Mouse (Mus musculus) MEL (cell line): Measurements from ENCODE around the gene Wnt6. TPM values are rescaled to one million over a fixed set of nuclear protein-coding genes. Genes with fewer than 3 reads are reported as not detected.
A peak's percentile ranks its signal among the peaks of the same experiment; 100 is the strongest.

Source experiments
- DNase-seq: peaks from one replicate; pipeline ENCODE4 v3.0.0; 2011; ENCODE audit warnings: low read depth, low spot score
- H3K27ac ChIP-seq: 2 replicates; pipeline ENCODE4 v1.5.1; 2012; ENCODE audit warnings: low read depth, mild to moderate bottlenecking, control low read depth, low read length, moderate library complexity; ENCODE audit not compliant: control insufficient read depth
- H3K27me3 ChIP-seq, 2 experiments: fragments of 150-350 bp in 1 of 2; sonication (generic) in 1 of 2; 2 replicates each; pipeline ENCODE4 v1.6.1; 2012; ENCODE audit warnings: low read length in 2 of 2, mild to moderate bottlenecking in 2 of 2, improper control_type of control experiment in 1 of 2, moderate library complexity in 1 of 2; ENCODE audit not compliant: insufficient read depth in 2 of 2, control insufficient read depth in 1 of 2
- H3K36me3 ChIP-seq, 2 experiments: 2 replicates each; pipeline ENCODE4 v1.6.1; 2012 to 2014; ENCODE audit warnings: low read length in 2 of 2, improper control_type of control experiment in 1 of 2, inconsistent platforms in 1 of 2, mild to moderate bottlenecking in 1 of 2; ENCODE audit not compliant: insufficient read depth in 2 of 2, control insufficient read depth in 1 of 2
- H3K4me1 ChIP-seq, 2 experiments: fragments of 150-350 bp in 1 of 2; sonication (generic) in 1 of 2; 2 replicates each; pipeline ENCODE4 v1.6.1; 2012; ENCODE audit warnings: low read length in 2 of 2, improper control_type of control experiment in 1 of 2, mild to moderate bottlenecking in 1 of 2; ENCODE audit not compliant: insufficient read depth in 2 of 2, control insufficient read depth in 1 of 2
- H3K4me3 ChIP-seq, 2 experiments: fragments of 150-350 bp in 1 of 2; sonication (generic) in 1 of 2; 2 replicates each; pipeline ENCODE4 v1.5.1; 2012; ENCODE audit warnings: low read depth in 2 of 2, low read length in 2 of 2, mild to moderate bottlenecking in 2 of 2, moderate library complexity in 2 of 2, control low read depth in 1 of 2, improper control_type of control experiment in 1 of 2; ENCODE audit not compliant: control insufficient read depth in 1 of 2, insufficient read depth in 1 of 2
- H3K79me2 ChIP-seq: 2 replicates; pipeline ENCODE4 v1.6.1; 2012; ENCODE audit warnings: mild to moderate bottlenecking, low read length, moderate library complexity; ENCODE audit not compliant: control insufficient read depth, poor library complexity, insufficient read depth
- H3K9ac ChIP-seq: 2 replicates; pipeline ENCODE4 v1.6.1; 2012; ENCODE audit warnings: low read depth, mild to moderate bottlenecking, control low read depth, low read length, moderate library complexity; ENCODE audit not compliant: control insufficient read depth, poor library complexity, severe bottlenecking
- H3K9me3 ChIP-seq: fragments of 150-350 bp; sonication (generic); replicated peaks from 2 replicates; pipeline ENCODE4 v1.6.1; 2012; ENCODE audit warnings: mild to moderate bottlenecking, low read length, improper control_type of control experiment, moderate library complexity; ENCODE audit not compliant: insufficient read depth
- BHLHE40 ChIP-seq: IDR thresholded peaks from 2 replicates; pipeline ENCODE4 v1.6.1; 2012; ENCODE audit warnings: low read depth, mild to moderate bottlenecking, inconsistent platforms, low read length, improper control_type of control experiment, borderline replicate concordance
- CHD2 ChIP-seq: IDR thresholded peaks from 2 replicates; pipeline ENCODE4 v1.6.1; 2011; ENCODE audit warnings: low read length, improper control_type of control experiment
- E2F4 ChIP-seq: IDR thresholded peaks from 2 replicates; pipeline ENCODE4 v1.6.1; 2011; ENCODE audit warnings: low read depth, low read length, improper control_type of control experiment, borderline replicate concordance
- EP300 ChIP-seq, 2 experiments: IDR thresholded peaks; 2 replicates each; pipeline ENCODE4 v1.6.1; 2011; ENCODE audit warnings: improper control_type of control experiment in 2 of 2, low read length in 2 of 2, low read depth in 1 of 2, mild to moderate bottlenecking in 1 of 2
- ETS1 ChIP-seq: IDR thresholded peaks from 2 replicates; pipeline ENCODE4 v1.6.1; 2012; ENCODE audit warnings: low read depth, mild to moderate bottlenecking, inconsistent platforms, low read length, improper control_type of control experiment, moderate library complexity
- GABPA ChIP-seq: IDR thresholded peaks from 2 replicates; pipeline ENCODE4 v1.6.1; 2012; ENCODE audit warnings: low read depth, mild to moderate bottlenecking, inconsistent platforms, low read length, improper control_type of control experiment, moderate library complexity
- GATA1 ChIP-seq: IDR thresholded peaks from 2 replicates; pipeline ENCODE4 v1.6.1; 2011; ENCODE audit warnings: low read depth, low read length, improper control_type of control experiment
- HCFC1 ChIP-seq: IDR thresholded peaks from 2 replicates; pipeline ENCODE4 v1.6.1; 2012; ENCODE audit warnings: low read depth, mild to moderate bottlenecking, inconsistent platforms, low read length, improper control_type of control experiment, moderate library complexity
- JUND ChIP-seq: IDR thresholded peaks from 2 replicates; pipeline ENCODE4 v1.6.1; 2011; ENCODE audit warnings: low read depth, mild to moderate bottlenecking, improper control_type of control experiment, low read length
- MAX ChIP-seq: IDR thresholded peaks from 2 replicates; pipeline ENCODE4 v1.6.1; 2011; ENCODE audit warnings: low read length, improper control_type of control experiment
- MAZ ChIP-seq: IDR thresholded peaks from 2 replicates; pipeline ENCODE4 v1.6.1; 2012; ENCODE audit warnings: low read depth, mild to moderate bottlenecking, inconsistent platforms, low read length, improper control_type of control experiment
- MEF2A ChIP-seq: IDR thresholded peaks from 2 replicates; pipeline ENCODE4 v1.6.1; 2014; ENCODE audit warnings: low read depth, mild to moderate bottlenecking, inconsistent platforms, low read length, improper control_type of control experiment; ENCODE audit not compliant: poor library complexity, insufficient replicate concordance, severe bottlenecking; ENCODE audit errors: extremely low read depth
- MYB ChIP-seq: IDR thresholded peaks from 2 replicates; pipeline ENCODE4 v1.6.1; 2011; ENCODE audit warnings: mild to moderate bottlenecking, low read depth, low read length, improper control_type of control experiment
- NELFE ChIP-seq: IDR thresholded peaks from 2 replicates; pipeline ENCODE4 v1.6.1; 2011; ENCODE audit warnings: low read depth, low read length, improper control_type of control experiment
- NRF1 ChIP-seq: IDR thresholded peaks from 2 replicates; pipeline ENCODE4 v1.6.1; 2014; ENCODE audit warnings: low read depth, mild to moderate bottlenecking, inconsistent platforms, low read length, improper control_type of control experiment, moderate library complexity; ENCODE audit not compliant: poor library complexity, insufficient read depth, severe bottlenecking
- POLR2A ChIP-seq, 2 experiments: IDR thresholded peaks; 2 replicates each; pipeline ENCODE4 v1.6.1; 2011 to 2012; ENCODE audit warnings: low read length in 2 of 2, mild to moderate bottlenecking in 2 of 2, control low read depth in 1 of 2, improper control_type of control experiment in 1 of 2, low read depth in 1 of 2, moderate library complexity in 1 of 2; ENCODE audit not compliant: control insufficient read depth in 1 of 2, insufficient read depth in 1 of 2, poor library complexity in 1 of 2
- POLR2AphosphoS2 ChIP-seq: IDR thresholded peaks from 2 replicates; pipeline ENCODE4 v1.6.1; 2011; ENCODE audit warnings: low read length, improper control_type of control experiment
- POLR2AphosphoS5 ChIP-seq: IDR thresholded peaks from 2 replicates; pipeline ENCODE4 v1.6.1; 2012; ENCODE audit warnings: low read depth, borderline replicate concordance, mild to moderate bottlenecking, inconsistent platforms, low read length, moderate library complexity, mixed read lengths
- RAD21 ChIP-seq: IDR thresholded peaks from 2 replicates; pipeline ENCODE4 v1.6.1; 2011; ENCODE audit warnings: mild to moderate bottlenecking, low read depth, low read length, improper control_type of control experiment
- RCOR1 ChIP-seq: IDR thresholded peaks from 2 replicates; pipeline ENCODE4 v1.6.1; 2012; ENCODE audit warnings: low read depth, mild to moderate bottlenecking, inconsistent platforms, low read length, improper control_type of control experiment
- SIN3A ChIP-seq: IDR thresholded peaks from 2 replicates; pipeline ENCODE4 v1.6.1; 2012; ENCODE audit warnings: low read length, improper control_type of control experiment, inconsistent platforms
- SMC3 ChIP-seq: IDR thresholded peaks from 2 replicates; pipeline ENCODE4 v1.6.1; 2011; ENCODE audit warnings: low read depth, low read length, improper control_type of control experiment
- TCF12 ChIP-seq: IDR thresholded peaks from 2 replicates; pipeline ENCODE4 v1.6.1; 2014; ENCODE audit warnings: low read depth, mild to moderate bottlenecking, inconsistent platforms, low read length, improper control_type of control experiment, moderate library complexity
- USF1 ChIP-seq: IDR thresholded peaks from 2 replicates; pipeline ENCODE4 v1.6.1; 2014; ENCODE audit warnings: low read depth, mild to moderate bottlenecking, inconsistent platforms, low read length, improper control_type of control experiment, moderate library complexity
- USF2 ChIP-seq, 2 experiments: IDR thresholded peaks; 2 replicates each; pipeline ENCODE4 v1.6.1; 2011 to 2012; ENCODE audit warnings: improper control_type of control experiment in 2 of 2, low read length in 2 of 2, borderline replicate concordance in 1 of 2, inconsistent platforms in 1 of 2, low read depth in 1 of 2, mild to moderate bottlenecking in 1 of 2; ENCODE audit not compliant: insufficient read depth in 1 of 2
- ZC3H11A ChIP-seq: IDR thresholded peaks from 2 replicates; pipeline ENCODE4 v1.6.1; 2012; ENCODE audit warnings: low read depth, mild to moderate bottlenecking, inconsistent platforms, low read length, improper control_type of control experiment
- ZKSCAN1 ChIP-seq: IDR thresholded peaks from 2 replicates; pipeline ENCODE4 v1.6.1; 2012; ENCODE audit warnings: low read depth, mild to moderate bottlenecking, inconsistent platforms, low read length, improper control_type of control experiment, moderate library complexity
- polyA plus RNA-seq, 2 experiments: library from polyadenylated mRNA; stranded (reverse) in 1 of 2; unstranded in 1 of 2; fragments of >175 nt in 1 of 2; fragments of >200 nt in 1 of 2; gene quantifications; 2 replicates each; pipeline versions ENCODE4 v1.2.1 to v1.2.4; 2012; ENCODE audit warnings: low replicate concordance in 2 of 2, low read depth in 1 of 2; ENCODE audit not compliant: insufficient read length in 2 of 2, insufficient read depth in 1 of 2, missing spikeins in 1 of 2
- total RNA-seq: library from RNA; depleted of rRNA; stranded (reverse); fragments of 300-350 nt; gene quantifications from 2 replicates; pipeline ENCODE4 v1.2.3, GENCODE M21; 2012

Wnt6 gene
- total and polyA plus RNA-seq, 3 experiments = not detected

GRCm38 (mm10) chr1:74726674-74727073 is 45.0 kb upstream of the Wnt6 start:
- H3K4me1 ChIP-seq = peaks cover 0 to 17% of the 10 kb centered on the region in 2 experiments; a peak in 2 of 4 replicates
- TF ChIP-seq E2F4 (no peak), MYB (no peak), HCFC1 (no peak), USF1 (peak; percentile 92), CHD2 (no peak), POLR2AphosphoS5 (no peak), TCF12 (no peak), EP300 (IDR thresholded peaks at IDR 0.05; ENCODE audit: low read depth in 1 of 2, low read length in 2 of 2) (peak in 1 of 2 experiments; percentile 42; a peak in 1 of 4 replicates), USF2 (IDR thresholded peaks at IDR 0.05; ENCODE audit: borderline replicate concordance in 1 of 2, insufficient read depth in 1 of 2, low read depth in 1 of 2, low read length in 2 of 2) (peak in 1 of 2 experiments; percentile 69; a peak in 2 of 4 replicates), GATA1 (no peak; the same call in 1 of the 2 replicates), MAZ (no peak), ETS1 (peak; percentile 81), POLR2A (IDR thresholded peaks at IDR 0.05; ENCODE audit: control insufficient read depth in 1 of 2, insufficient read depth in 1 of 2, low read depth in 1 of 2, low read length in 2 of 2, poor library complexity in 1 of 2) (no peak), RAD21 (no peak), NELFE (no peak), RCOR1 (peak; percentile 73), BHLHE40 (peak; percentile 86), ZKSCAN1 (no peak), NRF1 (no peak), POLR2AphosphoS2 (no peak), ZC3H11A (no peak), SIN3A (peak; percentile 41; the same call in 1 of the 2 replicates), MEF2A (no peak), GABPA (no peak), SMC3 (no peak), MAX (peak; percentile 87), JUND (peak; percentile 90)
- H3K9ac ChIP-seq = no peak overlapping the region
- peak; percentile 70 for DNase-seq
- no peaks in the 10 kb centered on the region for H3K79me2 ChIP-seq
- no peak overlapping the region for H3K27ac ChIP-seq
- H3K4me3 ChIP-seq = no peak overlapping the region
- no peaks in the 10 kb centered on the region for H3K27me3 ChIP-seq
- no peaks in the 10 kb centered on the region for H3K9me3 ChIP-seq
- H3K36me3 ChIP-seq = peaks cover 0 to 15% of the 10 kb centered on the region in 2 experiments; a peak in 2 of 4 replicates
